Mouse (Mus musculus) kidney, adult 18-20 months (tissue): ENCODE data around the gene Atp5h.
A peak's percentile ranks its signal among the peaks of the same experiment; 100 is the strongest.

Experiments
- DNase-seq: peaks from one replicate; pipeline ENCODE4 v3.0.0; 2021

The Atp5h gene

DNA sequence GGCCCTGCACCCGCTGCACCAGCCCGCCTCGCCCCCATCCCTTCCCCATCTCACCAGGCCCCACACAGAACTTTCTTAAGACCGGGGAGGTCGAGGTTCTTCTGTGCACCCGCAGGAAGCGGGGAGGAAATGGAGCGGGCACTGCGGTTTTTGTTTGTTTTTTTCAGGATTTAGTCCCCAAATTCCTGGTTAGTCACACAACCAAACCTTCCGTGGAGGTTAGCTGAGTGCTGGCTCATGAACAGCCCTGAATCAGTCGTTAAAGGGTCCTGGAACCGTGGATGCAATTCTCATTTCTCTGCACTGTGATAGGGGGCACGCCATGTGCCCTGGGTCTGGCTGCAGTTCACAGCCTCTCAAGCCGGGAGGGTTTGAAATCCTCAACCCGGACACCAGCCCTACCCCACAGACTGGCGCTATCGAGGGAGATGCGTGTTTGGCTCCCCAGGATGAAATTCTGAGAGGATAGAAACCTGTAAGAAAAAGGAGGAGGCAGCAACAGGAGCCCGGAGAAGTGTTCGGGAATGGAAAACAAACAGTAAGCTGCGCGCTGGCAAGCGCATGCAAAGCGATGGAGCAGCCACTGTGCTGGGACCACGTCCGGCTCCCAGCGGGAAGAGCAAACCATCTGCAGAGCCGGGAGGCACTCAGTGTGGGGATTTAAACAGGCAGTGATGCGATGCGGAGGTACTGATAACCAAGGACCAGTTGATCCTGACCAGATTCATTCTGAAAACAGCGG is 16.0 kb upstream of the Atp5h start:
- DNase-seq = no peak

DNA sequence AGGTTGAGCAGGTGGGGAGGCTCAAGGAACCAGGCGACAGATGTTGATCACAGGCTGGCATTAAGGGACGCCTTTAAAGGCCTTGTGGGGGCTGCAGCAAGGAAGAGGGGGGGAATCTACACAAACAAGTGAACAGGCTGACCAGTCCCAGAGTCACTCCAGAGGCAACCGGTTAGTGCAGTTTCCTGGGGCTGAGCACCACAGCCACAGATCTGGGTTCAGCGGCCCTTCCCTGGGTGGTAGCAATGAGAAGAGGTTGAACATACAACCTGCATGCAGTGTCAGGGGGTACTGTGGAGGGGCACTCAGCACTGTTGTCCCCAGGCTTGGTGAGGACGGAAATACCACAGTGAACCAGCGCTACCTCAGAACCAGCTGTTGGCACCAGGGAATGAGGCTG is 13.6 kb upstream of the Atp5h start:
- DNase-seq = no peak

DNA sequence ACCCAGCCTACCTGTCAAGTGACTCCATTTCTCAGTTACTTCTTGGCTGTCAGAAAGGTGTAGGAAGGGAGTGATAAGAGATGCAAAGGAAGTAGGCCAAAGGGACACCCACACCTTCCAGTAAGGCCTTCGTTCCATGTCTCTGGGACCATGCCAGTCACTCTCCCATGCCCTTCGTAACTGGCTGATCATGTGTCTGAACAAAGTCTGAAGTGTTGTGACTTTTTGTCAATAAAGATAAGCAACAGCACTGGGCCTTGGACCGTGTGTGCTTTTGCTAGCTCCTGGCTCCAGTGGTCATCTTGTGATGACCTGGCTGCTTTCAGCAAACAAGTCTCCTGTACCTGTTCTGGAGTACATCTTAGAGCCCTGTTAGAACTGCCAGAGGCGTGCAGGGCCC is 13.1 kb upstream of the Atp5h start:
- DNase-seq = no peak

DNA sequence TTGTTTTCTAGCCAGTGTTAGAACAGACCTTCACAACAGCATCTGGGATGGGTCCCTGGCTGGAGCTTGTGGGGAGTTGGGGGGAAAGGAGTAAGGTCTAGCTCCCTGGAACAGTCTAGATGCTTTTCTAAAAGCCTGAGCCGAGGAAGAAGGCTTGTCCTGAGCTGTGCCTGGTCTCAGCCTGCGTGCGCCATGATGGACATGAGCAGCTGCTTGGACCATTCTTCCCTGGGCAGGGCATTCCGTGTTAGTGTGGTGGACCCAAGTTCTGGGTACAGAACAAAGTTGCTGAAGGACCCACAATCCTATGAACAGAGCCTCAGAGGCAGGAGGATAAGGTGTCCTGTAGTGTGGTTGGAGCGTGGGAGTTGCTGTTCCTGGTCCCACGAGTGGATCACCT is 10.8 kb upstream of the Atp5h start:
- DNase-seq = no peak

DNA sequence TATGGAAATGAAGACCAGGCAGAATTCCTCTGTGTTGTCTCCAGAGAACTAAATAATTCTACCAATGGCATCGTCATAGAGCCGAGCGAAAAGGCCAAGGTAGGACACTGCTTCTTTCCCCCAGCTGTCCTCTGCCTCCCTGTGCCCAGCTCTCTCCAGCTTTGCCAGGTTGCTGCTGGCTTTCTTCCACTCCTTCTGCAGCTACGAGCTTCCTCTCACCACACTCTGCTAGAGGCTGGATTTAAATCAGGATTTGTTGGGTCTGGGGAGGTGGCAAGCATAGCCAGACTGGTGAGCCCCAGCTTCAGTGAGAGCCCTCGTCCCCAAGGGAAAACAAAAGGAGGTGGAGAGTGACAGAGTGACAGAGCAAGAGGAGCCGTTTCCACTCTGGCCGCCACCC is 9.5 kb upstream of the Atp5h start:
- no peak for DNase-seq

DNA sequence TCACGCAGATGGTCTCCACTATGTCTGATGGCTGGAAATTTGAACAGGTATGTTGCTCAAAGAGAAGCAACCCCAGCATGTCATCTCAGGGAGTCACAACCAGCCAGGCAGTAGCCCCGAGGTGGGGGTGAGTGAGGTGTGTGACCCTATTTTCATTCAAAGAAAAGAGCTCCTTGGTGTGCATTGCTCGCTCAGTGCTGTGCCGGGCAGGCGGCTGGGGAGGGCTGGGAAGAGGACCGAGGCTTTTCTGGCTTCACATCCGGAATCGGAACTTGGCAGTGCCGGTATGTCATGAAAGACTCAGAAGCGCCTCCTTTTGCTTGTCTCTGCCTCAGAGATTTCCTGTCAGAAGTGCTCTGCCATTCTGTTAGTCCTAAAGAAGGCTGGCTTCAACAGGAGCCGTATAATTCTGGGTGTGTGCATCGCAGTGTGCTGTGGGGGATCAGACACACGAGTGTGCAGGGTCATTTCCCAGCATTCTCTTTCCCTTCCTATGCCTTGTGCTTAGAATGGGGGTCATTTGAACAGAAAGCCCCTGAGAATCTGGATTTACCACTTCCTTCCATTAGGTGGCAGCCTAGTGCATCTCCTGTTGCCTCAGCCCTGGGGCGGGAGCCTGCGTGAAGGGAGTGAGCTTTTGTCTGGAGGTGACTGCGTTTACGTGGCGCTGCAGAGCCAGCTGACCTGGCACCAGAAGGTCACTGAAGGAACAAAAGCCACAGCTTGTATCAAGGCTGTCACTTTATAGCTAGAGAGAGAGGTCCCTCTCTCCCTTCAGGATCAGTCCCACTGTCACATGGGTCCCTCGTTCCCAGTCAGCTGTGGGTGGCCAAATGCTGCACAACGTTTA is 7.9 kb upstream of the Atp5h start:
- DNase-seq = peak; percentile 74

DNA sequence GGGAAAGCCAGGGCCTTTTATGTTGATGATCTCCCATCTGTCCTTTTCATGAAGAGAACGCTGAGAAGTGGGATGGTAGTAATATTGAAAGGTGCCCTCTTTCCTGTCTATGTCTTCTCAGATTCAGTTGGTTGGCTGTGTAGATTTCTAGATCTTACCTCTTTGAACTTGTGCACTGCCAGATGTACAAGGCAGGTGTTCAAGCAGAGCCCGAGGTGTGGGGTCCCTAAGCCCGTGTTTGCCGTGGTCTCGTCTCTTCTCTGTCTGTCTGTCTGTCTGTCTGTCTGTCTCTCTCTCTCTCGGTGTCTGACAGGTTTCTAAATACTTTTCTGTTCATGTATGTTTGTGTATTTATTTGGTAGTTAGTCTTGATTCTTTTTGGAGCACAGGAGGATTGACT is 5.9 kb upstream of the Atp5h start:
- DNase-seq = no peak

DNA sequence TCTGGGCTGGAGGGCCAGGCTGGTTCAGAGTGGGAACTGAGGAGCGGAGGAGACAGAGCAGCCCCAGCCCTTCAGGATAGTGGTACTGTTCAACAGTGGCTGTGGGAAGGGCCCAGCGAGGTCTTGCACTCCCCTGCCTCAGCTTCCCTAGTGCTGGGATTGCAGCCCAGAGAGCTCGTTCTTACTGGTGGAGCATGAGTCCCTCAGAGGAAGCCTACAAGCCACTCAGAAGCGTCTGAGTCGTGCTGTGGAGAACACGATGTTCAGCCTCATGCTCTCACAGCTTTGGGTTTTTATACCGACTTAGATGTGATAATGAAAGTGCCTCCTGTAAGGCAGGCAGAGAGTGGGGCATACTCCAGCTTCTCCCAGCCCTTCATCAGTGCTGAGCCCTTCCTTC is 4.9 kb upstream of the Atp5h start:
- no peak for DNase-seq

DNA sequence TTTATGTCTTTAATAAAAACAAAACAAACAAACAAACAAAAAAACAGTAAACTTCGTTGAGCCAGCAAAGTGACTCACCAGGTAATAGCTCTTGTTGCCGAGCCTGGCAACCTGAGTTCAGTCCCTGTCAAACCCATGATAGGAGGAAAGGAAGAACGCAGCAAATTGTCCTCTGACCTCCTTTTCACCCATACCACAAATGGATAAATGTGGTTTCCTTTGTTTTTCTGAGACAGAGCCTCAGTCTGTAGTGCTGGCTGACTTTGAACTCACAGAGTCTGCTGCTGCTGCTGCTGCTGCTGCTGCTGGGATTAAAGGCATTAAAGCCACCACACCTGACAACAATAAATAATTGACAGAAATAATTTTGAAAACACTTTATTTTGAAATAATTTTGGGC is 3.3 kb upstream of the Atp5h start:
- DNase-seq = no peak

DNA sequence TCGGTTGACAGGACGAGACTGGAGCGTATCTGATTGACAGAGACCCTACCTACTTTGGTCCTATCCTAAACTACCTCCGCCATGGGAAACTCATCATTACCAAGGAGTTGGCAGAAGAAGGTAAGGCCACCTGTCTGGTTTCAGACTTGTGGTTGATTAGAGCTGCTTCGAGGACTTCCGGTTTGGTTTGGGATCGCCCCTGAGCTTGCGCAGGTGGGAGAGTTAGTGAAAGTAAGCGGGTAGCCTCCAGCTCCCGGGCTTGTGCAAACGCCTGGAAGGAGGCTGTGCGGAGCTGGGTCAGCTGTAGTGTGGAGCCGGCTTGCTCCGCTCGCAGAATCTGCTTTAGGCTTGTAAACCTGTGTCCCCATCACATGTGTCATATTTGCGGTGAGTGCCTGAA is 2.2 kb upstream of the Atp5h start:
- DNase-seq = no peak

DNA sequence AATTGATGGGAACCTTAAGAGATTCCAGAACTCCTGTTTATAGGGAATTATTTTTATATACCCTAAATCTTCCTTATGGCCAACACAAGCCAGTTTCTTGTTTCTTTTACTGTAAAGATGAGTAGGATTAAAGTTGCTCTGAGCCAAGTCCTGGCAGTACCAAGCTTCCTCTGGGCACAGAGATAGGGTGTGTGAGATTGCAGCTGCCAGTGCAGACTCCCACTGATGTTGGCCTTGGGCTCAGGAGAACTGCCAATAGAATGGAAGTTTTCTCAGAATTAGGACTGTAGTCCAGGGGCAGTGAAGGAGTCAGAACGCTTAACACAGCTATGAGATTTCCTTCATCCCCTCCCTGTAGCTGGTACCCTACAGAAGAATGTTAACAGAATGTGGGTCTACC is 1.6 kb upstream of the Atp5h start:
- no peak for DNase-seq

DNA sequence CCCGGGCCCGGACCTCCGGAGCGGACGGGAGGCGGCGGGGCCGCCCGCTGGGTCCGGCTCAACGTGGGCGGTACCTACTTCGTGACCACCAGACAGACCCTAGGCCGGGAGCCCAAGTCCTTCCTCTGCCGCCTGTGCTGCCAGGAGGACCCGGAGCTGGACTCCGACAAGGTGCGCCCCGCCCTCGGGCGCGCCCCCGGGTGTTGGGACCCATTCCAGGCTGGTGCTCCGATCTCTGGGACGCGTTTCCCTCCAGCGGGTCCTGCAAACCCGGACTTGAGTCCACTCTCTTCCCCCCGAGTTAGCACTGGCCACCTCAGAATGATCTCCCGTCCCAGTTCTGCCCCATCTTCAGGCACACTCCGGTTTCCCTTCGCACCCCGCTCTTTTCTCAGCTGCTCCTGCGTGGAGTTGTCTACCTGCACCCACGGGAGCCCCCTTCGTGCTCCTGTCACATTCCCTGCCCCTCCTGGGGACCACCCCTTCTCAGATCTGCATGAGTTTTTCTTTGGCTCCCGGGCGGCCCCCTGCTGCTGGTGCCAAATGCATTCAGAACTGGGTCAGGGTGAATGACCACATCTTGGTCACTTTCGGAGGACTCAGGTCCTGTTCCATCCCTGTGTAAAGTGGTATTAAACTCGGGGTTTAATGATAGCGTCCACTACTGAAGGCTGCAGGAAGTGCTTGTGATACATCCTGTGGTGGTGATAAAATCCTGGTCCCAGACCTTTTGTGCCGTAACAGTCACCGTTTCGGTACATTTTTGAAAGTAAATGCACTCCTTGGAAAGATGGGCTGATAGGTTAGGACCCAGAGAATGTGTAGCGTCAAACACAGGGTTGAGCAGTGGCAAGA is 801 bp upstream of the Atp5h start:
- peak; percentile 72 for DNase-seq

DNA sequence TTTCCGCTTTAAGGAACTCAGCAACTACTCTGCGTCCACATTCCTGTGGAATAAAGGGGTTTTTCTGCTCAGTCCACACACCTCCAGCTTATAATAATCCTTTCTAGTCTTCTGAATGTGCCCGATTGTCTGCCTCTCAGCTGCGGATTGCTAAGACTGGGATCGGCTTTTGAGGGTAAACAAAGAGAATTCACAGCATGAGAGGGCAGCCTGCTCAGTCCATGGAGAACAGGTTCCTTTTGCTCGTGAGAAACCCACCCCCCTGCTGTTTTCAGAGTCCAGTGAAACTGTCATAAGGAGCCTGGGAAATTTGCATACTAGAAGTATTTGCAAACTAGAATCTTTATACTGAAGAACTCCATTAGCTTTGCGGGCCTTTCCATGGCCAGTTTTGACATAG is 10.2 kb downstream of the Atp5h start:
- DNase-seq = no peak

DNA sequence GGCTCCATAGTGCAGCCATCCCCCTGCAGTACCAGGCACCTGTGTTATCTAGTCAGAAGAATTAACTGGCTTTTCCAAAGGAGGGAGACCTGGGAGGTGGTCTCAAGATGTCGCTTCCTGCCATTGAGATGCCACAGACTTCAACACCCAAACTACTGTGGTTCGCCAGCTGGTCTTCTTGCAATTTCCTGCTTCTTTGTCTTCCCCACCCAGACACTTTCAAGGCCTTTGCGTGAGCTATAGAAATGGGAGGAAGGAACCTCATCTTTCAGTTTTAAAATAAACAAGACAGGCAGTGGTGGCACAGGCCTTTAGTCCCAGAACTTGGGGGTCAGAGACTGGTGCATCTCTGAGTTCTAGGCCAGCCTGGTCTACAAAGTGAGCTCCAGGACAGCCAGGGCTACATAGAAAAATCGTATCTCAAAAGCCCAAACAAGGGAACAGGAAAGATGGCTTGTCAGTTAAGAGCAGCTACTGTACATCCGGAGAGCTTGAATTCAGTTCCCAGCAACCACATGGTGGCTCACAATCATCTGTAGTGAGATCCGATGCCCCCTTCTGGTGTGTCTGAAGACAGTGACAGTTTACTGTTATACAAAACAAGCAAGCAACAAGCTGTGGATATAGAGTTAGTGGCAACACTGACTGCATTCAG is 11.4 kb downstream of the Atp5h start:
- DNase-seq = no peak

DNA sequence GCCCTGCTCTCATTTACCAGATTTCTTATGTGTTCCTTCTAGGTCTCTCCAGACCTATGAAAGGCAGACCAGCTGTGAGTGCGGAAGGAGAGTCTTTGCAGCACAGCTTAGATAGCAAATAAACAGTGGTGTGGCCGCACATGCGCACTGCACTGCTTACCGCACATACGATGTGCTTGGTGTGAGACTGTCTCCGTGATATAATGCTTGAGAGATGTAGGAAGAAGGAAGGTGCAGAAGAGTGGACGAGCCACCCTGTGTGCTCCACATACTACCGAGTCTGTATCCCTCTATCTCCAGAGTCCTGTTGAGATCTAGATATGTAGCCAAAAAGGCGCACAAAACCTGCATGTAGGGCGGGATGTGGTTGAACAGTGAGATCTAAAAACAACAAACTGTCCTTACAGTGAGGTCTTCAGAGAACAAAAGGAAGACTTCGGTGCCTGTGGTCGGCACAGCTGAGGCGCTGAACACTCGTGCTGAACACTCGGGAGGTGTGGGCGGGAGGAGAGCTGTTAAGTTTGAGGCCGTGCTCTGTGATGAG is 12.8 kb downstream of the Atp5h start:
- DNase-seq = no peak

DNA sequence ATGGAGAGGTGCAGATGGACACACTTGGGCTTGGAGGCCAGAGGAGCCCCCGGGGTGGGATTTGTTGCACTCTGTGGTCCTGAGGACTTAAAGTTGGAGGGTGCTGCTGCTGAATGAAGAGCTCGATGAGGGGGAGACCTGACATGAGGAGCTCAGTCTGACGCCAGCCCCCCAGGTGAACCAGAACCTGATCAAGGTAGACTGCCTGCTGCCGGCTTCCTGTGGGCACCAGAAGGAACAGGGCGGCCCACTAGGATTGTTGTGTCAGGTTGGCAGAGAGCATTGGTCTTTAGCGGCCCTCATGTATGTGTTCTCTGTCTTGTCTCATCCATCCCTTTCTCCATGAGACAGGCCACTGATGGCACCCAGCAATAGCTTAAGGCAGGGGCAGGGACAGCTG is 14.0 kb downstream of the Atp5h start:
- DNase-seq = no peak

DNA sequence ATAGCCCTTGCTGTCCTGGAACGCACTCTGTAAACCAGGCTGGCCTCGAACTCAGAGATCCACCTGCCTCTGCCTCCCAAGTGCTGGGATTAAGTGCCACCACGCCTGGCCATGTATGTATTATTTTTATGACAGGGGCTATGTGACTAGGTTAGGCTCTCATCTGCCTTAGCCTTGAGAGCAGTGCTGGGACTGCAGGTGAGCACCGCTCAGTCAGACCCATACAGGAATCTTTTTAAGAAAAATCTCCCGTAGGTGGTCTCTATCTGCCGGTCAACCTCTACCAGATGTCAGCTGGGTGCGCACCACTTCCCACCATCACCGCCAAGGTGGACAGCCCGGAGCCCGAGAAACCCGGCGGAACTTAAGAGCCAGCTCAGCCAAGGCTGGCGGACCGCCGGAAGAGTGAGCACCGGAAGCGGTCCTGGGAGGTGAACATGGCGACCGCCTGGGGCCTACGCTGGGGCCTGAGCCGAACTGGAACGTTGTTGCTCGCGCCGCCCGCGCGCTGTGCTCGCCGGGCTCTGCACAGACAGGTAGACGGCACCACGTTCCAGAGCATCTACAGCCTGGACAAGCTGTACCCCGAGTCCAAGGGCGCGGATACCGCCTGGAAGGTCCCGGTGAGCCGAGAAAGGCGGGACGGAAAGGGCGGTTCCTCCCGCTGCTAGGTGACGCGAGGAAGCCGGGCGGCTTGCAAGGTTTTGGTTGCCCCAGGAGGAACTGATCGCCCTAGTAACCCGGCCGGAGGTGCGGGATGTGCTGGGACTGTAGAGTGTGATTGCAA is 16.2 kb downstream of the Atp5h start, which contains the start of gene Mrpl58:
Gene Mrpl58 (plus strand): TSS at position 415 of the 787 bp plus-strand sequence.
- DNase-seq = peak; percentile 94

DNA sequence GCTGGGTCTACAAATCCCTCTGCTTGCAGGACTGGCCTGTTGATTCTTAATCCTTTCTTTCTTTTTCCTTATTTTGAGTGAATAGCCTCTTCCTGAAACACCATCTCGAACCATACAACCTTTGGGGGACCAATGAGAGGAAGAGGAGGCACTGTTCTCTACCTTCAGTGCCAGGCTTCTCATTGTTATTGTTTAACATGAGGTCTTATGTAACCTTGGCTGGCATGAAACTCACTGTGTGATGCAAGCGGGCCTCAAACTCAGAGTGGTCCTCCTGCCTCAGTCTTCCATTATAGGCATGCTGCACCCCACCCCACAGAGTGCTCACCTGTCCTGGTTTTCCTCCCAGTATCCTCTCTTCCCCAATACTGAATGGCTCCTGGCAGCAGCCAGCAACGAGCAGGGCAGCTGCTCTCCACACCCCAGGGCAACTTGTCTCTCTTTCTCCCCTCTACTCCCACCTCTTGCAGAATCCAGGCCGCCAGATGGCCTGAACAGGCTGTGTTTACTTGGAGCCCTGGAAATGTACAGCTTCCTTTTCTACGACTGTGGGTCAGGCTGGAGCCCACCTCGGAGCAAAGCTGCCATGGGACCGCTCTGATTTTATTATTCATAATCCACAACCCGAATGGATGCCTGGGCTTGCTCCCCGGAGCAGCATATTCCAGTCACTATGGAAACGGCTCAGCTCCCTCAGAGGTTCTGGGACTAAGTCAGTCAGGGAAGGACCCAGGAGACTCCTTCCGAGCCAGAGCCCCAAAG is 19.0 kb downstream of the Atp5h start:
- no peak for DNase-seq

DNA sequence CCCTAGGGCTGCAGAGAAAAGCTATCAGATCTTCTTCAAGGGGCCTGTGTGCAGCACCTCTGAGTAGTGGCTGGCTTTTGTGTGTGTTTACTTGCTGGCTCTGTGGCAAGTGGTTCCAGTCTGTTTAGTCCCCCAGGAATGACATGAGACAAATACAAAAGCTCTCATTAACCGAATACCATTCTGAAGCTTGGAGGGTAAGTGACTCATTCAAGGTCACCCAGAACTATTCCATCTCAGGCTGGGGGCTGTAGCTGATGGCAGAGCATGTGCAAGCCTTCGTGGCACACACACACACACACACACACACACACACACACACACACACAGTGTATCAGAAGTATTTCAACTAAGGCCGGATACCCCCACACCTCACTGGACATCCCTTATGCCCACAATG is 19.6 kb downstream of the Atp5h start:
- no peak for DNase-seq

DNA sequence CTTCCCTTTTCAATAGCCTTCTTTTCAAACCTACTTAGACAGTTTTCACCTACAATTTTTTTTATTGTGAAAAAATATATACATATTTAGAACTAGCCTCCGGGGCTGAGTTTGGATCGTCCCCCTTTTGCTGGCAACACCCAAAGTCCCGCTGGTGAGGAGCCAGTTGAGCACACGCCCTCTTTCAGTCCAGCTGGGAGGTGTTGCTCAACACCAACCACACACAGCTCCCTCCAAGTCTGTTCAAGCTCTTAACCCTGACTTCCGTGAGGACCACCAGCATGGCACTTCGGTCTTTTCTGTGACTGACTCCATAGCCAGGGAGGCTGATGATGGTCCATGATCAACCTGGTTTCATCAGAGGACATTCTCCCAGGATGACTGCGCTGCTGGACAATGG is 21.7 kb downstream of the Atp5h start:
- DNase-seq = no peak

DNA sequence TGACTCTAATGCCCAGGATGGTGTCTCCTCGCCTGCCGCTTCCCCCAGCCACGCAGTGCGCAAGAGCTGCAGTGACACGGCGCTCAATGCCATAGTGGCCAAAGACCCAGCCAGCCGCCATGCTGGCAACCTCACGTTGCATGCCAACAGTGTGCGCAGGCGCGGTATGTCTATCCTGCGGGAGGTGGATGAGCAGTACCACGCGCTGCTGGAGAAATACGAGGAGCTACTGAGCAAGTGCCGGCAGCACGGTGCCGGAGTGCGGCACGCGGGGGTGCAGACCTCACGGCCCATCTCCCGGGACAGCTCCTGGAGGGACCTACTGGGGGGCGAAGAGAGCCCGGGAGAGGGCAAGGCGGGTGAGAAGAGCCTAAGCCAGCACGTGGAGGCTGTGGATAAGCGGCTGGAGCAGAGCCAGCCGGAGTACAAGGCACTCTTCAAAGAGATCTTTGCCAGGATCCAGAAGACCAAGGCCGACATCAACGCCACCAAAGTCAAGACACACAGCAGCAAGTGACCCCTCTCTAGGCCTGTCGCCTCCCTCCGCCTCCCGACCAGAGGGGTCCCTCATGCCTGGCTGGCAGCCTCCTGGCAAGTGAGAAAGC is 25.9 kb downstream of the Atp5h start:
- DNase-seq = no peak
